Mouse (Mus musculus) megakaryocyte-erythroid progenitor cell, adult 5-6 weeks (primary cell): ENCODE results near the gene Eprs. TPM values are rescaled to one million over a fixed set of nuclear protein-coding genes. Genes with fewer than 3 reads are reported as not detected.
"Not testable (repeated sequence)": the region's sequence is repeated elsewhere in the genome, so short reads cannot be mapped to it uniquely, and the experiment has no call there.

Experiments used
- ATAC-seq: replicated peaks from 2 replicates; pipeline ENCODE4 v1.8.0; 2016; ENCODE audit warnings: mild to moderate bottlenecking, inconsistent platforms; ENCODE audit not compliant: severe bottlenecking, poor library complexity, low FRiP score, low TSS enrichment
- total RNA-seq, 2 experiments: library from RNA; stranded (forward) in 1 of 2; stranded (reverse) in 1 of 2; fragments of 200-1000, 215-1000 nt in 1 of 2; fragments of >200 nt in 1 of 2; fragmentation: Nextera tagmentation in 1 of 2; gene quantifications; 2 replicates each; pipeline ENCODE4 v1.2.3; 2014 to 2017

The Eprs gene
- total RNA-seq (2014; fragmentation: Nextera tagmentation) = 120 and 136 TPM in 2 replicates
- total RNA-seq (2017) = 318 and 319 TPM in 2 replicates

DNA sequence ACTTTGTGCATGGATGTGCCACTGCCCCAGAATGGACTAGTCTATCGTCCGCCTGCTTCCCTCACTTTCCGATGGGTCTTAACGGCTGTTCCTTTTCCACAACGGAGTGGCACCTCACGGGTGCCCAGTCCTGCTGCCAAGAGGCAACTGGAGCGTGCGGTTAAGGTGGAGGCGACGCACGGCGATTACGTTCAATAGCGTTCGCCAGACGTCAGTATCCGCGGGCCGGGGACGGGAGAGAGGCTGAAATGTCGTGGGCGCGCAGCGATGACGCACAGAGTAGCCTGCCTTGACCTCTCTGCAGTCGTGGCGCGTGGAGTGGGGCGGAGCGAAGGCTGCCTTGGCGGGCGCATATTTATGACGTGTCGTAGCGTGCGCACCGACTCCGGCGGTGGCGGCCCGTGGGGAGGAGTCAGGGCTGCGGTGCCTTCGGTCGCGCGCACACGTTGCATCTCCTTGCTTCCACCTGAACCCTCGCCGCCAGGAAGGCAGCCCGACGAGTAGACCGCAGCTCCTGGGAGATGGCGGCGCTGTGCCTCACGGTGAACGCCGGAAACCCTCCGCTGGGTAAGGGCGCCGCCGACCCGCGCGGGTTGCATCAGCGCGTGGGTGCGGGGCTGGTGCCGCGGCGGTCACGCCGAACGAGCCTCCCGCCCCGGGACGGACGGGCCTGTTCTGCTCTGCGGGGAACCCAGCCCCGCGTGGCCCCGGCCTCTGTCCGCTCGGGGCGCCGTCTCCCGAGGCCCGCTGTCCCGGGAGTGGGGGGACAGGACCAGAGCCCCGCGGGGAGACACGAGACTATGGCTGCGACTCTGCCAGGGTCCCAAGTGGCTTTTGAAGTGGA is at the start of gene Eprs:
Gene Eprs (plus strand): TSS at position 368 of the 844 bp plus-strand sequence.
- peak; percentile 89 for ATAC-seq

DNA sequence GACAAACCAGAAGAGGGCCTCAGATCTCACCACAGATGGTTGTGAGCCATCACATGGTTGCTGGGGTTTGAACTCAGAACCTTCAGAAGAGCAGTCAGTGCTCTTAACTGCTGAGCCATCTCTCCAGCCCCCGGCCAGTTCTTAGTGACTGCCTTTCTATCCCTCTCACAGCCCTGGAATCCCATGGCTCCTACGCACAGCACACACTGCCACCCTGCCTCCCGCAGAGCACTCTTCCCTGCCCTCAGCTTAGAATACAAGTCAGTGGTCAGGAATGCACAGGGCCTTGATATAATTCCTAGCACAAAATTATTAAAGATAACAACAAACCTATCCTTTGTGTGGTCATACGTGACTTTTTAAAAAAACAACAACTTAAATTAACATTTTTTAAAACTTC is 48.3 kb upstream of the Eprs start:
- ATAC-seq = no peak

DNA sequence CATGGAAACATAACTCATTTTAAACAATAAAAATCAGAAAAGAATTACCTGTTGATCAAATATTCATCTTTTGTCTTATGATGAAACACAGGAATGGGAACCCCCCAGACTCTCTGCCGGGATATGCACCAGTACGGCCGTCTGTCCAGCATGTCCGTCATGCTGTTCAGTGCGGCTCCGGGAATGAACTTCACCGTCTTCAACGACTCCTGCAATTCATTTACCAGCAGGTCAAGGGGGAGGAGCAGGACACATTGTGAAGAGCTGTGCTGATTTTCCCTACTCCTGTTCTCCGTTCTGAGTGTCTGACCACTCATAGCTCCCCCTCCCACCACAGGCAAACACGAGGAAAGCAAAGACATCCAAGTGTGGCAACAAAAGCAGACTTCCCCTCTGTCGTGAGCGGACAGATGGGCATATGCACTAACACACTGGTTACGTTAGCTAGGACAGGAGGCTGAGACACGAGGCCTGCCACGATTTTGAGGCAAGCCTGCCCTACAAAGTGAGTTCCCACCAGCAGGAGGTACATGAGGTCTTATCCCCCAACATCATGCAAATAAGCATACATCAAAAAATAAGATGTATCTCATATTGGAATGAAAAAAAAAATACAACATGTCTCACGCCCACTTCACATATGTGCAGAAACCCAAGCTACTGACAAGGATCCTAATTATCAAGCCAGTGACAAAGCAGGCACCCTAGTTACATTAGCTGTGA is 46.8 kb upstream of the Eprs start:
- ATAC-seq = no peak

DNA sequence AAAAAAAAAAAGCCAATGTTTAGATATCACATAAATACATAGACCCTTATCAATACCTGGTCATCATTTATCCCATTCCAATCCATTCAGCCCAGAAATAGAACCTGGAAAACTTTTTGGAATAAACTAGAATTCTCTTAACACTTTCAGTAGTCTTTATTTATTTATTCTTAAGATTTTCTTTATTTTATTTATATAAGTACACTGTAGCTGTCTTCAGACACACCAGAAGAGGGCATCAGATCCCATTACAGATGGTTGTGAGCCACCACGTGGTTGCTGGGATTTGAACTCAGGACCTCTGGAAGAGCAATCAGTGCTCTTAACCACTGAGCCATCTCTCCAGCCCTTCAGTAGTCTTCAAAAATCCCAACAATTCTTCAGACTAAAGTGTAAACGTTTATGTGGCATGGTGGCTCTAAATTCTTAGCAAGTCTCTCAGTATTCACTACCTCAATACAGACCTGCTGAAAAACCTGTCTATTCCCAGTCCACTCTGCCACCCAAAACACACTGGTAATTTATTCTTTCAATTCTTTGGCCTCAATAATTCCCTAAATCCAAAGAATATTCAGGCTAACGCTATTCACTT is 35.0 kb upstream of the Eprs start:
- ATAC-seq = not testable (repeated sequence)

DNA sequence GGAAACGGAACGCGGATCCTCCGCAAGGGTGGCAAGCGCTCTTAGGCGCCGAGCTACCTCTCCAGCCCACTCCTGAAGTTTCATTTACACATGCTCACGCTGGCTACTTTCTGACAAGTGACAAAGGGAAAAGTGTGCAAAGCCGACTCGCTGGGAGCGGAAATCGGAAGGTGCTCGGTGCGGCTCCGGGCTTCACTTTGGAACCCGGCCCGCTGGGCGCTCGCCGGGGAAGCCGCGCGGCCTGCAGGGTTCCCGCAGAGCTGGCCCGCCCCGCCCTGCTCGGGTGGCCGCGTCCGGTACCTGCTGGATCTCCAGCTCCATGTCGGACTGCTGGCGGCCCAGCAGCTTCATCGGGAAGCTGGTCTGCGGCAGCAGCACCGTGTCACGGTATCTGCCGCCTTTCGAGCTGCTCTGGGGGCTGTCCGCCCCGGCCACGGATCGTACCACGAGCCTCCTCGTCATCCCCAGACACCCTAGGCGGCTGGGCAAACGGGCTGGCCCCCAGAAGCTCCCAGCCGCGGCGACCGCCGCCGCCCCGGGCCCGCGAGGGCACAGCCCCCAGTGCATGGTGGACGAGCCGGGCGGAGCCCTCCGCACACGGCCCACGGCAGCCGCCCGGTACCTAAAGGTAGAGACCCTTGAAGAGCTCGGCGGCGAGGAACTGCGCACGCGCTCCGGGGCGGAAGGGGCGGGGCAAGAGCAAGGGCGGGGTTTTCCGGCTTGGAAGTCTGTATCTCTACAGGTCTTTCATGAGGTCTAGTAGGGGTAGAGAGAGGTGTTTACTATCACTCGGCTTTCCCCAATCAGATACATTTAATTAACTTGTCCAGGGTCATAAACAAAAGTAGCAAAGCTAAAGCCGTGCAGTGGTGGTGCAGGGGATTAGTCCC is 33.9 kb upstream of the Eprs start, which contains the start of gene Iars2:
Gene Iars2 (minus strand): TSS at position 676 of the 890 bp plus-strand sequence.
- ATAC-seq = peak; percentile 74

DNA sequence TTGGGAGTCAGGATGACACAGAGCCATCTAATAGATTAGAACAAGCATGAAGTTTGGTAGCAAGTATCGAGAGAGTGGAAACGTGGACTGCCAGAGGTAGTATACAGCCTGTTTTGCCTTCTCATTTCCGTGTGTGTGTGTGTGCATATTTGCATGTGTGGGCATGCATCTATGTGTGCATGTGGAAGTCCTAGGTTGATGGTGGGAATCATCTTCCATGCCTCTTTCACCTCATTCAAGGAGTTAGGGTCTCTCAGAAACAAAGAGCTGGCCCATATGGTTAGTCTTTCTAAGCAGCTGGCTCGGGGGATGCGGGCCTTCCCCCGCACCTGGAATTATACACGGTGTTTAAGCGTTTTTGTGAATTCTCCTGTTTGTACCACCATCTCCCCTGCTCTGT is 33.0 kb upstream of the Eprs start:
- ATAC-seq = no peak

DNA sequence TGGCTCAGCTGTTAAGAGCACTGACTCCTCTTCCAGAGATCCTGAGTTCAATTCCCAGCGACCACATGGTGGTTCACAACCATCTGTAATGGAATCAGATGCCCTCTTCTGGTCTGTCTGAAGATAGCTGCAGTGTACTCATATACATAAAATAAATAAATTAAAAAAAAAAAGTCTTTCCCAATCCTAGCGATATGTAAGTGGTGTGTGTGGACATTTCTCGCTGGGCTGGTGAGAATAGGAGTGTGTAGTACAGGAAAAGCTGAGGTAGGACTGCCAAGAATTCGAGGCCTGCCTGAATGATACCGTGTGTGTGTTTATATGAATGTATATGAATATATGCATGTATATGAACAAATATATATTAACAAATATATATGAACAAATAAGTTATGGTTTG is 31.5 kb upstream of the Eprs start:
- no peak for ATAC-seq

DNA sequence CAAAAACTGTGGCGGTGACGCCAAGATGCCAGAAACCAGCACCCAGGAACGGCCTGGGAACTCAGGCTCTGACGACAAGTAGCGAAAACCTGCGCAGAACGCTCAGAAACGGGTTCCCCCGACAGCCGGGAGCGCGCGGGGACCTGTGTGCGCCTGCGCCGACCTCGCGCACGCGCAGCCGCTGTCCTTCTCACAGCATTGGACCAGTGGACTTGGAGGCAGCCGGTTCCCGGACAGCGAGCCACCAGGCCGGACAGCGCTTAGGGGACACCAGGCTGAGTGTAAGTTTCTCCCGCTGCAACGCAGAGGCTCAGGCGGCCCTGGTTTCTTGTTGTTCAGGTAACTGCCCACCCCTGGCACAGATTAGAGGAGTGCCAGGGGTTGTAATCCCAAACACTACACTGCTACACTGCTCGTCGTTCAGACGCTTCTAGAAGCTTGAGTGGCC is 30.8 kb upstream of the Eprs start, which contains the start of gene Bpnt1:
Gene Bpnt1 (plus strand): TSS at position 167 of the 448 bp plus-strand sequence.
- peak; percentile 78 for ATAC-seq

DNA sequence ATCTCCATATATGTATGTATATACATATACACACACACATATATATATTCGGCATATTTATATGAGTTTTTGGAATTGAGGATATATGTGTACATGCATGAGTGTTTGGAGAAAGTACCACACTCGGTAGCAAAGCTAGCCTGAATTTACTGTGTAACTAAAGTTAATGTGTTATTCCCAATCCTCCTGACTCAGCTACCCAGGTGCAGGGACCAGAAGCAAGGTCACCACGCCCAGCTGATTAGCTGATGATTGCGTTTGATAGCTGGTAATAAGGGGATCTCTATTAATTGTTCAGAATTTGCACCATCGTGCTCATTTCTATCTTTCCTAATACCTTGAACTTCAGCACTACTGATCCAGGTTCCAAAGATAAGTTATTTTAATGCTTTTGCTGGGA is 29.2 kb upstream of the Eprs start:
- ATAC-seq = no peak

DNA sequence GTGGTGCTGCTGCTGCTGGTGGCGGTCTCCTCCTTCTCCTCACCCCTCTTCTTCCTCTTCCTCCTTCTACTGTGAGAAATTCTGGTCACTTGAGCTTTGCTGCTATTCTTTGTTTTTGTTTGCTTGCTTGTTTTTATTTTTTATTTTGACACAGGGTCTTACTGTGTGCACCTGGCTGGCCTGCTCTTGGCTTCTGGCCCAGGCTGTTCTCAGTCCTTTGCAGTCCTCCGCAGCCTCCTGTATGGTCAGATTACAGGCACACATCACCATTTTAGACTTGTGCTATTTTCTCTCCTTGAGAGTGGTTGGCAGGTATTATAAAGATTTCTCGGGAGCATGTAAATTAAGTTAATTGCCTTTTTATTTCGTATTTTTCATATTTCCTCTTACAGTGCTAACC is 28.7 kb upstream of the Eprs start:
- ATAC-seq = no peak

DNA sequence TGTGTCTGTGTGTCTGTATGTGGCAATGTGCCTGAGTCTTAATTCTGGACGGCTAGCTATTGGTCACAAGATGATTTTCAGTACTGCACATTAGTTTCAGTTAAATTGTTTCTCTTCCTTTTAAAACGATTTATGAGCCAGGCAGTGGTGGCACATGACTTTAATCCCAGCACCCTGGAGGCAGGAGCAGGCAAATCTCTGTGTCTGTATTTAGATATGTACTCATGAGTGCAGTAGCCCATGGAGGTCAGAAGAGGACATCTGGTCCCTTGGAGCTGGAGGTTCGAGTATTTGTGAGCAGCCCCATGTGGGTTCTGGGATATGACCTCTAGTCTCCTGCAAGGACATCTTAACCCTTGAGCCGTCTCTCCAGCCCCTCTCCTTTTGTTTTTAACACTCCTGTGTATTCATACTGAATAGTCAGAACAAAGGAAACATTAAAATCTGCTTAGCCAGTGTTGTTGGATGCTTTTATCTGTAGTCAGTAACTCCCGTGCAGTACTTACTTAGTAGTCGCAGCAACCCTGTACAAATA is 27.5 kb upstream of the Eprs start:
- no peak for ATAC-seq

DNA sequence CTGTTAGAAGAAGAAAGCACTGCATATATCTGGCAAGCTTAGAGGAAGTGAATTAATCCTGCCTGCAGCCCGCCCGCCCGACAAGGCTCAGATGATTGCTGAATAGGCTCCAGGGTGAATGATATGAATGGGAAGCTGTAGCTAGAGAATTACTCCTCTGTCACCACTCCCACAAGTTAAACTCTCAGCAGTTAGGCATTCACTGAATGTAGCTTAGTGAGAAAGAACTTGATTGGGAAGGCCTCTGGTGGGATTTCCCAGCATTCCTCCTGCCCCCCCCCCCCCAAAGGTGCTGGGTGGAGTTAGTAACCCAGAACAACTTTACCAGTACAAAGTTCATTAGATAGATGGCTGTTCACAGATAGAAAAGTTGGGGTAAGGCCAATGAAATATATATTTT is 26.3 kb upstream of the Eprs start:
- no peak for ATAC-seq

DNA sequence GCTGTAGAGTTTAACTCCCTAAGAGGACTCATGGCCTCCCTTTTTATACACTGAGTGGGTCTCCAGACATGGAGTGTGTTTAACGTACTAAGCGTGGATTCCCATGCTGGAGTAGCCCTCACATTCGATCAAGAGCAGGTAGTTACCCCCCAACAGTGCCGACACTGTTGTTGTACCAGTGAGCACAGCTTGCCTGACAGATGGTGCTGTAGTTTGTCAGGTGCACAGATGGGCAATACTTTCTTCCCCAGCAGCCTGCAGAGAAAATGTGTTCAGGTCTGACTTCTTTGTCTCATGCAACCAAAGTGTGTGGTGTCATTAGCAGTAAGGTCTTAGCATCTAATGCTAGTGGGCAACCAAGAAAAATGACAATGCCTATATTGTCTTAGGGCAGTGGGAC is 20.4 kb upstream of the Eprs start:
- ATAC-seq = no peak

DNA sequence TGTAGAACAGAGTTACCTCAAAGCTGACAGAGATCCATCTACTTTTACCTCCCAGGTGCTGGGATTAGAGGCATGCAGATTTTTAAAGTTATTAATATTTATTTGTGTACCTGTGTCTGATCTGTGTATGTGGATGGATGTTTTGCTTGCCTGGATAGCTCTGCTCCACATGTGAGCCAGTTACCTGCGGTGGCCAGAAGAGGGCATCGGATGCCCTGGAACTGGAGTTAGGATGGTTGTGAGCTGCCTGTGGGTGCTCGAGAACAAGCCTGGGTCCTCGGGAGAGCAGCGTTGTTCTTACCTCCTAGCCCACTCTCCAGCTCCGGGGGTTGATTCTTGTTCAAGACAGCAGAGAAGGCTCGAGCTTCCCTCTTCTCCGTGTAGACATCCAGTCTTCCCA is 19.4 kb upstream of the Eprs start:
- peak; percentile 66 for ATAC-seq

DNA sequence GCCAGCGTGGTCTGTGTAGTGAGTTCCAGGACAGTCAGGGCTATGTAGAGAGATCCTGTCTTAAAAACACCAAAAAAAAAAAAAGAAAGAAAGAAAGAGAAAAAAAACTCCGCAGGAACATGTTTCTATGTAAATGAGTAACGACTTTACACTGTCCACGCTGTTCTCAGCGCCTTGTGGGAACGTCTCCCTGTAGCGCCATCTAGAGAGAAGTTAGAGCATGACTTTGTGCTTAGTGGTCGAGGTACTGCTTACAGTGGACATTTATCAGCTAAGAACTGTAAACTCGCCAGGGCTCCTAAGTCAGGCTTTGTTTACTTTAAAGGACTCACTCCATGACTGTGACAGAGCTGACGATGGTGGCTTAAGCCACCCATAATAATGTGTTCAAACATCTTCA is 16.7 kb upstream of the Eprs start:
- ATAC-seq = peak; percentile 59

DNA sequence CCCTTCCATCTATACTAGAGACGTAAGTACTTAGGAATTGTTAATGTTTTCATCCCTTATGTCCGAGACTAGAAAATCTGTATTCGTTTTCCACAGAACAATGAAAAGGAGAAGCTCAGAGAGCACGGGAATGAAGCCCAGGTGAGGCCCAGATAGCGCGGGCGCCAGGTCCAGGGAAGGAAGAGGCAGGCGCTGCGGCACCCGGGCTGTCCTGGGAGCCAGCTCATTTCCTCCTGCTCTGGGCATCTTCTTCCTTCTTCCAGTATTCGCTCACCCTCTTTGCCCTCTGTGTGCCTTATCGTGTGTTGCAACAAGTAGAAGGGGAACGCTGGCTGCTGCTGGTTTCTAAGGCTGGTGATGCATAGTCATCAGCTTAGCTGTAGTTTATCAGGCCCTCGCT is 13.1 kb upstream of the Eprs start:
- ATAC-seq = no peak

DNA sequence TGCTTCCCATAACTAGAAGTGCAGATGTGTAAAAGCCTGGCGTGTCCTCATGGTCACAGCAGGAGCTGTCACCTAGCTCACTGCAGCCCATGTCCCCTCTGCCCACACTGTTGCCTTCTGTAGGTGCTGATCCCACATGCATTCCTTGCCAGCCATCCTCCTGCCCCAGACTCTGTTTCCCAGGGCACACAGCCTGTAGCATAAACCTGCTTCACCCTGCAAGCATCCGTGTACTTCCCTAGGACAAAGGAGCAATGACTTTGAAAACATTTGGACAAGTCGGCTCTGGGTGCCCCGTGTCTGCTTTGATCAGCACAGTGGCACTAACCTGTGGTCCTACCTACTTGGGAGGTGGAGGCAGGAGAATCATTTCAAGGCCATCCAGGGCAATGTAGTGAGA is 12.2 kb upstream of the Eprs start:
- ATAC-seq = no peak

DNA sequence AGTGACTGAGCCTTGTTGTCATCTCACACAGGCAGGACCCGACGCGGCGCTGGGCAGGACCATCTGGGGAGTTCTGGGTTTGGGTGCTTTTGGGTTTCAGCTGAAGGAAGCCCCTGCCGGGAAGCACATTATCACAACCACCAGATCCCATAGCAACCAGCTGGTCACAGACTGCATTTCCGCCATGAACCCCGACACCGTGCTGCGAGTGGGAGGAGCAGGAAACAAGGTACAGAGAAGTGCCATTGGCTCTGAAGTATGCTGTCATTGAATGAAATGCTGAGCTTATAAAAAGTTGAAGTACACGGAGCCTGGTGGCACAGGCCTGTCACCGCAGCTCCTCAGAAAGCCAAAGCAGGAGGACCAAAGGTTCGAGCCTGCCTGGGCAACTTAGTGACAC is 10.7 kb upstream of the Eprs start:
- peak; percentile 89 for ATAC-seq

DNA sequence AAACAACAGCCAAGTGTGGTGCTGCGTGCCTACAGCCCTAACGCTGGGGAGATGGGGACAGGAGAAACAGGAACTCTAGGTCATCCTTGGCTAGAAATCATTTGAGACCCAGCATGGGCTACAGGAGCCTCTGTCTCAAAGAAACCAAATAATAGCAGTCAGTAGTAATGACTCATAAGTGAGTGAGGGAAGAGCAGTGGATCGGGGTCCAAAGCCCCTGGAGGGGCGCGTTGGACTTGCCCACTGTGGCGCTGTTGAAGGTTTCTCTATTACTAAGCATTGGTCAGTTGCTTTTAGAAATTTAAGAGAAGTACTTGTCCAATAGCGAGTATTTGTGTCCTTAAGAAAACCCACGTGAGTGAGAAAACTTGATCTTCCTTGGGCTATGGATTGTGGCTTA is 9.5 kb upstream of the Eprs start:
- ATAC-seq = no peak
